Mouse (Mus musculus): ENCODE data around the gene Nt5m.

DNA sequence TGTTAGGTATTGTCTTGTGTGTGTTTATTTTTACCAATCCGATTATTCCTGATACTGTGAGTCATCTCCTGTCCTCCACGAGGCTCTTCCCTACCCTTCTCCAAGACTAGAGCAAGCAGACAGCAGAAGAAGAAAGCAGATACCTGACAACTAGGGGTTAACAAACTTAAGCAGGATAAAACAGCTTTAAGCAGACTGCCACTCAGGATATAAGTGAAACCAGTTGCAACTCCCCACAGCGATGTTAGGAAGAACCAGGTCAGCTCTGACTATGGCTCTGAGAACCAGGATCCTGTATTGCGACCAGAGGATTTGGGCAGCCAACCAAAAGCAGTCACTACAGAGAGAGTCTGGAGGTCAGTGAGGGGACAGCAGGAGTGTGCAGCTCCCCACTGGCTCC lies 28.0 kb upstream of the Nt5m start:
- TF ChIP-seq CTCF (IDR thresholded peaks at IDR 0.05; ENCODE audit: extremely low read depth, insufficient read length, insufficient replicate concordance, low read depth, low read length) (no peak), POLR2A (IDR thresholded peaks at IDR 0.05; ENCODE audit: low read depth, low read length) (no peak)
